9 mouse cellular contexts compared by ENCODE assay signal in the genomic region with DNA sequence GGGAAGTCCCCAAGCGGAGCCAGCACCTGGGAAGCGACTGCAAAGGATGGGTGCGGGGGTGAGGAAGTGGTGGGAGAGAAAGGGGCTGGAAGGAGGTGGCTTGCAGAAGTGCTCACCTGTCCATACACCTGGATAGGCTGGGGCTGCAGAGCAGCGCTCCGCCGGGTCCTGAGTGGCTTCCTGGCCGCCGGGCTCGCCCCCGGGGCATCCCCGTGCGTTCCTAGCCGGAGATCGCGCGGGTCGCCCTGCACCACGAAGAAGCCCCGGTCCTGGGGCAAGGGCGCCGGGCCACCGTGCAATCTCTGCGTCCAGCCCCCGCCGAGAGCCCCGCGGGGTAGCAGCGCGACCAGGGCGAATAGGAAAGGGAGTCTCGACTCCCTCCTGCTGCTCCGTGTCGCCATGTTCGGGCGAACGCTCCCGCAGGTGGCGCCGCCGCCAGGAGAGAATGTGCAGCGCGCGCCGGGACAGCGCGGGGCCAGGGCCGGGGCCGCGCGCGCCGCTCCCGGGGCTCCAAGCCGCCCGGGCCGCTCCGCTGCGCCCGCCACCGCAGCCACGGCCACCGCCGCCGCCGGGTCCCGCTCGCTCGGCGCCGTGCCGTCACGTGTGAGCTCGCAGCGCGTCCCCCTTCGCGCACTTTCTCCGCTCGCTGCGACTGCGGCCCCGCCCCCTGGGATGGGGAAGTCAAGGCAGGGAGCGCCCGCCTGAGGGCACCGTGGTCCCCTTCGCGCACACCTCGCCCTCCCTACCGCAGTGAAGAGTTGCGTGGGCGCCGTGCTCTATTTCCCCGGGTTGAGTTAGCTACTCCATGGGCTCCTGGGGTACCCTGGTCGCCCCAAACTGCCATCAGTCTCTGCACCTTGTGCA. TPM values are rescaled to one million over a fixed set of nuclear protein-coding genes. Genes with fewer than 3 reads are reported as not detected.
DNase-seq lines count a peak whose midpoint lies in the region; ATAC-seq and TF ChIP-seq lines count a peak whose summit lies in the region.
"Had no signal": no experiment of that assay in that cellular context is flagged by ENCODE, and none has a peak within 500 bp of the region (broad histone marks: within the 10 kb centered on the region; RNA-seq: fewer than 3 reads in every experiment).

A gene (minus strand): TSS at position 585 of the 864 bp plus-strand sequence.

- TF ChIP-seq CTCF in heart, postnatal 0 days (IDR thresholded peaks at IDR 0.05; ENCODE audit: low read depth), result peak; percentile 47
- peak; percentile 41; the same call in 1 of the 2 replicates for TF ChIP-seq CTCF in thymus, adult 2 months (IDR thresholded peaks at IDR 0.05; ENCODE audit: borderline replicate concordance, control insufficient read depth, extremely low read depth, insufficient read depth, low read length, poor library complexity)

- H3K27me3 ChIP-seq in forebrain, embryonic 14.5 days (replicated peaks; ENCODE audit: control insufficient read depth, insufficient read depth, low read length), result no peaks in the 10 kb centered on the region; the same call in 1 of the 2 replicates
- peaks cover 25% of the 10 kb centered on the region; the same call in 1 of the 2 replicates for H3K27me3 ChIP-seq in heart, postnatal 0 days (ENCODE audit: control insufficient read depth, insufficient read depth, low read length)
- peaks cover 22% of the 10 kb centered on the region for H3K27me3 ChIP-seq in liver, embryonic 16.5 days (ENCODE audit: control insufficient read depth, insufficient read depth, low read depth, low read length)
- 0 out of 2 replicates have a peak, but pooled peaks cover 6% of the 10 kb centered on the region for H3K27me3 ChIP-seq in neural tube, embryonic 13.5 days
- H3K27me3 ChIP-seq in thymus, adult 2 months (ENCODE audit: control insufficient read depth, insufficient read depth, low read length), result no peaks in the 10 kb centered on the region; the same call in 1 of the 2 replicates

- H3K4me1 ChIP-seq in forebrain, embryonic 14.5 days (ENCODE audit: control insufficient read depth, insufficient read depth, low read length), result peaks cover 23% of the 10 kb centered on the region
- H3K4me1 ChIP-seq in heart, postnatal 0 days (ENCODE audit: control insufficient read depth, insufficient read depth), result no peaks in the 10 kb centered on the region; the same call in 1 of the 2 replicates
- H3K4me1 ChIP-seq in liver, embryonic 16.5 days (ENCODE audit: control insufficient read depth, low read depth, low read length), result no peaks in the 10 kb centered on the region; the same call in 1 of the 2 replicates
- H3K4me1 ChIP-seq in neural tube, embryonic 13.5 days (replicated peaks), result peaks cover 49% of the 10 kb centered on the region
- H3K4me1 ChIP-seq in thymus, adult 2 months (replicated peaks; ENCODE audit: control insufficient read depth, insufficient read depth, low read length), result peaks cover 8% of the 10 kb centered on the region

- no peak for TF ChIP-seq POLR2A in thymus, adult 2 months (IDR thresholded peaks at IDR 0.05; ENCODE audit: control insufficient read depth, extremely low read depth, insufficient read depth, low read length, poor library complexity)

- peak; percentile 57 for ATAC-seq in cerebellum, adult (ENCODE audit: insufficient number of reproducible peaks, low FRiP score, low TSS enrichment)
- ATAC-seq in forebrain, embryonic 14.5 days, result peak; percentile 85
- ATAC-seq in heart, postnatal 0 days (ENCODE audit: insufficient read depth, low read depth), result peak; percentile 85
- peak; percentile 50; the same call in 1 of the 2 replicates for ATAC-seq in liver, embryonic 16.5 days (ENCODE audit: low read depth)
- peak; percentile 83 for ATAC-seq in neural tube, embryonic 13.5 days (ENCODE audit: low read depth)

- no peaks in the 10 kb centered on the region for H3K9me3 ChIP-seq in forebrain, embryonic 14.5 days (replicated peaks; ENCODE audit: control insufficient read depth, low read length)
- H3K9me3 ChIP-seq in heart, postnatal 0 days (replicated peaks; ENCODE audit: control insufficient read depth, low read length), result no peaks in the 10 kb centered on the region
- no peaks in the 10 kb centered on the region for H3K9me3 ChIP-seq in liver, embryonic 16.5 days (replicated peaks; ENCODE audit: control insufficient read depth, low read length)
- no peaks in the 10 kb centered on the region for H3K9me3 ChIP-seq in neural tube, embryonic 13.5 days

- peak; percentile 72 for DNase-seq in CD4-positive helper T cell, adult 2 months (ENCODE audit: low read depth, low spot score)
- DNase-seq in forebrain, embryonic 14.5 days (ENCODE audit: low spot score), result peak; percentile 76
- DNase-seq in heart, postnatal 0 days (ENCODE audit: low spot score), result peak; percentile 54
- DNase-seq in kidney, postnatal 25 days, result peak; percentile 74 to 87
- DNase-seq in thymus, adult 2 months, result peak; percentile 84

- 1% methylated on average over 63 of the region's 94 CpGs for WGBS in forebrain, embryonic 14.5 days
- under 1% methylated on average over 67 of the region's 94 CpGs for WGBS in heart, postnatal 0 days
- under 1% methylated on average over 89 of the region's 94 CpGs for WGBS in liver, embryonic 16.5 days (ENCODE audit: insufficient replicate concordance)
- under 1% methylated on average over 84 of the region's 94 CpGs for WGBS in neural tube, embryonic 13.5 days
- 1% methylated on average over 87 of the region's 94 CpGs for WGBS in thymus, adult 2 months

- H3K9ac ChIP-seq in forebrain, embryonic 14.5 days (ENCODE audit: low read length), result peak within 1 kb of the TSS; percentile 91
- peak within 1 kb of the TSS; percentile 70 for H3K9ac ChIP-seq in heart, postnatal 0 days (replicated peaks; ENCODE audit: low read depth, low read length)
- peak within 1 kb of the TSS; percentile 48 for H3K9ac ChIP-seq in liver, embryonic 16.5 days (ENCODE audit: low read depth, low read length)
- H3K9ac ChIP-seq in neural tube, embryonic 13.5 days, result peak within 1 kb of the TSS; percentile 91

- peak within 1 kb of the TSS; percentile 52 for H3K27ac ChIP-seq in forebrain, embryonic 14.5 days (ENCODE audit: low read depth, low read length)
- no peak within 1 kb of the TSS for H3K27ac ChIP-seq in heart, postnatal 0 days (ENCODE audit: low read depth)
- no peak within 1 kb of the TSS for H3K27ac ChIP-seq in liver, embryonic 16.5 days (ENCODE audit: low read length)
- H3K27ac ChIP-seq in neural tube, embryonic 13.5 days (replicated peaks), result peak within 1 kb of the TSS; percentile 89
- H3K27ac ChIP-seq in thymus, adult 2 months (ENCODE audit: control insufficient read depth, insufficient read depth, low read length), result no peak within 1 kb of the TSS

- no peaks in the 10 kb centered on the region for H3K36me3 ChIP-seq in forebrain, embryonic 14.5 days (ENCODE audit: control insufficient read depth, insufficient read depth, low read length)
- H3K36me3 ChIP-seq in heart, postnatal 0 days (replicated peaks; ENCODE audit: control insufficient read depth, insufficient read depth, low read length), result no peaks in the 10 kb centered on the region
- H3K36me3 ChIP-seq in liver, embryonic 16.5 days (ENCODE audit: control insufficient read depth, insufficient read depth), result no peaks in the 10 kb centered on the region
- H3K36me3 ChIP-seq in neural tube, embryonic 13.5 days, result no peaks in the 10 kb centered on the region
- H3K36me3 ChIP-seq in thymus, adult 2 months (ENCODE audit: control insufficient read depth, insufficient read depth, low read length), result no peaks in the 10 kb centered on the region
- H3K36me3 ChIP-seq: G1E had no signal

- TF ChIP-seq EP300 in heart, postnatal 0 days (IDR thresholded peaks at IDR 0.05; ENCODE audit: low read depth), result no peak

- peak within 1 kb of the TSS; percentile 85 for H3K4me2 ChIP-seq in forebrain, embryonic 14.5 days (ENCODE audit: low read length)
- peak within 1 kb of the TSS; percentile 99 for H3K4me2 ChIP-seq in heart, postnatal 0 days (ENCODE audit: low read depth, low read length)
- peak within 1 kb of the TSS; percentile 68 for H3K4me2 ChIP-seq in liver, embryonic 16.5 days (ENCODE audit: low read depth, low read length)
- H3K4me2 ChIP-seq in neural tube, embryonic 13.5 days, result peak within 1 kb of the TSS; percentile 94

- peak within 1 kb of the TSS; percentile 79 for H3K4me3 ChIP-seq in forebrain, embryonic 14.5 days (ENCODE audit: low read depth, low read length)
- peak within 1 kb of the TSS; percentile 90 for H3K4me3 ChIP-seq in heart, postnatal 0 days (ENCODE audit: low read depth, low read length)
- peak within 1 kb of the TSS; percentile 65 for H3K4me3 ChIP-seq in liver, embryonic 16.5 days (ENCODE audit: low read depth, low read length)
- peak within 1 kb of the TSS; percentile 76 for H3K4me3 ChIP-seq in neural tube, embryonic 13.5 days
- H3K4me3 ChIP-seq in thymus, adult 2 months (ENCODE audit: control insufficient read depth, insufficient read depth, low read length), result peak within 1 kb of the TSS; percentile 76

RNA-seq across cellular contexts. Expression of the gene that starts here (rescaled TPM):
- 10.8 and 15.5 TPM in 2 replicates for polyA plus RNA-seq in forebrain, embryonic 14.5 days (2014; fragmentation: Nextera tagmentation; extraction: Ambion mirVana)
- 3.2 and 12.9 TPM in 2 replicates for total RNA-seq in heart, postnatal 0 days (2014; rRNA removed; ENCODE audit: low replicate concordance)
- polyA plus RNA-seq in heart, postnatal 0 days (2015; fragmentation: Nextera tagmentation; extraction: Ambion mirVana), result 0.59 and 1.1 TPM in 2 replicates
- polyA plus RNA-seq in liver, embryonic 16.5 days (2015; fragmentation: Nextera tagmentation; extraction: Ambion mirVana), result 1.0 and 1.3 TPM in 2 replicates
- 12.1 and 12.7 TPM in 2 replicates for polyA plus RNA-seq in neural tube, embryonic 13.5 days (2015; fragmentation: Nextera tagmentation; extraction: Ambion mirVana)
- polyA plus RNA-seq in thymus, adult 2 months (2012; rRNA removed), result 21.9 and 27.7 TPM in 2 replicates

Comparison
In these comparisons a context has a peak if more than half of its experiments do, and no peak if none do; other contexts are left out.
1. H3K27ac ChIP-seq: peak in forebrain, embryonic 14.5 days (single experiment) and neural tube, embryonic 13.5 days (single experiment); none in heart, postnatal 0 days (single experiment), liver, embryonic 16.5 days (single experiment) and thymus, adult 2 months (single experiment).
2. Peak in every context shown above with its lines, with median percentiles within 50 percentile points of each other: DNase-seq, ATAC-seq, H3K4me2 ChIP-seq, H3K4me3 ChIP-seq and H3K9ac ChIP-seq.